Mouse (Mus musculus) hindbrain, embryonic 13.5 days (tissue): ENCODE data around the gene Gramd4. TPM values are rescaled to one million over a fixed set of nuclear protein-coding genes. Genes with fewer than 3 reads are reported as not detected.
"Not testable (repeated sequence)": the region's sequence is repeated elsewhere in the genome, so short reads cannot be mapped to it uniquely, and the experiment has no call there.

Source experiments
- ATAC-seq: fragments of 200-750 bp; cut with Nextera tagmentation; 2 replicates; pipeline ENCODE4 v1.8.0; 2017; ENCODE audit warnings: moderate TSS enrichment; ENCODE audit not compliant: low FRiP score
- H3K27ac ChIP-seq: fragments of 300-500 bp; sonication (generic); 2 replicates; pipeline ENCODE4 v1.5.1; 2015; ENCODE audit warnings: inconsistent platforms, mild to moderate bottlenecking, moderate library complexity
- H3K27me3 ChIP-seq: fragments of 300-500 bp; sonication (generic); 2 replicates; pipeline ENCODE4 v1.6.1; 2015; ENCODE audit warnings: mild to moderate bottlenecking, inconsistent platforms
- H3K36me3 ChIP-seq: fragments of 300-500 bp; sonication (generic); 2 replicates; pipeline ENCODE4 v1.6.1; 2015; ENCODE audit warnings: mild to moderate bottlenecking, inconsistent platforms
- H3K4me1 ChIP-seq: fragments of 300-500 bp; sonication (generic); replicated peaks from 2 replicates; pipeline ENCODE4 v1.6.1; 2015; ENCODE audit warnings: inconsistent platforms
- H3K4me2 ChIP-seq: fragments of 300-500 bp; sonication (generic); 2 replicates; pipeline ENCODE4 v1.6.1; 2015; ENCODE audit warnings: inconsistent platforms, mild to moderate bottlenecking, moderate library complexity
- H3K4me3 ChIP-seq: fragments of 300-500 bp; sonication (generic); 2 replicates; pipeline ENCODE4 v1.5.1; 2015; ENCODE audit warnings: mild to moderate bottlenecking, inconsistent platforms
- H3K9ac ChIP-seq: fragments of 300-500 bp; sonication (generic); 2 replicates; pipeline ENCODE4 v1.6.1; 2015; ENCODE audit warnings: mild to moderate bottlenecking, inconsistent platforms
- H3K9me3 ChIP-seq: fragments of 300-500 bp; sonication (generic); 2 replicates; pipeline ENCODE4 v1.6.1; 2016; ENCODE audit warnings: inconsistent platforms
- WGBS: fragments of 180-500 bp; shearing (Covaris S2); methylation state at CpG from one replicate; pipeline ENCODE4 v1.1.7; 2015; 5-methylcytosine and 5-hydroxymethylcytosine counted together
- polyA plus RNA-seq: library from polyadenylated mRNA; unstranded; fragments of >200 nt; fragmentation: Nextera tagmentation; extraction: Ambion mirVana; gene quantifications from 2 replicates; pipeline ENCODE4 v1.2.1, GENCODE M21; 2015

The Gramd4 gene
- polyA plus RNA-seq, 1 experiment from 2014 or later, result 36.4 TPM

- no peak for ATAC-seq
Observed at GRCm38 (mm10) chr15:86176771-86177702, 119.5 kb downstream of the Gramd4 start.

GRCm38 (mm10) chr15:86177703-86178251 is 120.3 kb downstream of the Gramd4 start:
- 87% methylated on average over 2 of the region's 2 CpGs for WGBS
- H3K9ac ChIP-seq, H3K36me3 ChIP-seq, H3K4me3 ChIP-seq, H3K27me3 ChIP-seq, H3K9me3 ChIP-seq, H3K4me2 ChIP-seq, ATAC-seq, H3K27ac ChIP-seq: not testable (repeated sequence)
- H3K4me1 ChIP-seq, result peaks cover 29% of the 10 kb centered on the region

More at GRCm38 (mm10) chr15:86176771-86177702, 119.5 kb downstream of the Gramd4 start:
- H3K9me3 ChIP-seq, result no peaks in the 10 kb centered on the region
- H3K4me1 ChIP-seq, result peaks cover 25% of the 10 kb centered on the region
- no peak overlapping the region for H3K4me3 ChIP-seq
- H3K27me3 ChIP-seq, result no peaks in the 10 kb centered on the region
- H3K9ac ChIP-seq, result no peak overlapping the region
- H3K27ac ChIP-seq, result no peak overlapping the region
- no peaks in the 10 kb centered on the region for H3K36me3 ChIP-seq
- WGBS, result 79% methylated on average over 22 of the region's 22 CpGs
- H3K4me2 ChIP-seq, result no peak overlapping the region

- H3K9ac ChIP-seq, result no peak overlapping the region
- WGBS, result 89% methylated on average over 6 of the region's 6 CpGs
- H3K4me2 ChIP-seq, result no peak overlapping the region
- no peaks in the 10 kb centered on the region for H3K36me3 ChIP-seq
- no peaks in the 10 kb centered on the region for H3K9me3 ChIP-seq
- H3K4me1 ChIP-seq, result peaks cover 27% of the 10 kb centered on the region
- no peak for ATAC-seq
- H3K27ac ChIP-seq, result no peak overlapping the region
- H3K27me3 ChIP-seq, result no peaks in the 10 kb centered on the region
- no peak overlapping the region for H3K4me3 ChIP-seq
Observed at GRCm38 (mm10) chr15:86178594-86178993, 121.1 kb downstream of the Gramd4 start.

- no peaks in the 10 kb centered on the region for H3K9me3 ChIP-seq
- H3K36me3 ChIP-seq, result no peaks in the 10 kb centered on the region
- no peak overlapping the region for H3K9ac ChIP-seq
- no peak overlapping the region for H3K4me3 ChIP-seq
- no peak overlapping the region for H3K27ac ChIP-seq
- ATAC-seq, result no peak
- WGBS, result 88% methylated on average over 4 of the region's 4 CpGs
- peaks cover 32% of the 10 kb centered on the region for H3K4me1 ChIP-seq
- H3K27me3 ChIP-seq, result no peaks in the 10 kb centered on the region
- H3K4me2 ChIP-seq, result no peak overlapping the region
Observed at GRCm38 (mm10) chr15:86180427-86180826, 122.9 kb downstream of the Gramd4 start.

- not testable (repeated sequence) for H3K4me2 ChIP-seq, H3K4me3 ChIP-seq, H3K27ac ChIP-seq, ATAC-seq, H3K9ac ChIP-seq, H3K9me3 ChIP-seq, H3K27me3 ChIP-seq, H3K36me3 ChIP-seq
- H3K4me1 ChIP-seq, result peaks cover 36% of the 10 kb centered on the region
- WGBS, result 94% methylated on average over 3 of the region's 3 CpGs
Observed at GRCm38 (mm10) chr15:86181321-86181720, 123.8 kb downstream of the Gramd4 start.

- no peak overlapping the region for H3K4me2 ChIP-seq
- H3K27ac ChIP-seq, result peak overlapping the region; percentile 40
- no peak overlapping the region for H3K4me3 ChIP-seq
- H3K27me3 ChIP-seq, result no peaks in the 10 kb centered on the region
- no peaks in the 10 kb centered on the region for H3K36me3 ChIP-seq
- H3K9ac ChIP-seq, result peak overlapping the region; percentile 43
- ATAC-seq, result no peak
- WGBS, result 40% methylated on average over 11 of the region's 11 CpGs
- H3K4me1 ChIP-seq, result peaks cover 42% of the 10 kb centered on the region
- no peaks in the 10 kb centered on the region for H3K9me3 ChIP-seq
Observed at GRCm38 (mm10) chr15:86181941-86182439, 124.5 kb downstream of the Gramd4 start.

- Histone ChIP-seq H3K36me3 (no peaks in the 10 kb centered on the region), H3K9me3 (no peaks in the 10 kb centered on the region), H3K4me2 (peak overlapping the region; percentile 17; the same call in 1 of the 2 replicates), H3K27ac (peak overlapping the region; percentile 40), H3K27me3 (no peaks in the 10 kb centered on the region), H3K4me3 (no peak overlapping the region), H3K4me1 (peaks cover 42% of the 10 kb centered on the region), H3K9ac (0 out of 2 replicates have a peak overlapping the region, but pooled peaks have one; percentile 43)
- no peak for ATAC-seq
- WGBS, result 55% methylated on average over 12 of the region's 13 CpGs
Observed at GRCm38 (mm10) chr15:86182646-86183045, 125.2 kb downstream of the Gramd4 start.

- 96% methylated on average over 8 of the region's 8 CpGs for WGBS
- H3K4me3 ChIP-seq, result no peak overlapping the region
- no peaks in the 10 kb centered on the region for H3K36me3 ChIP-seq
- no peak for ATAC-seq
- H3K9ac ChIP-seq, result no peak overlapping the region
- H3K9me3 ChIP-seq, result no peaks in the 10 kb centered on the region
- no peak overlapping the region for H3K27ac ChIP-seq
- H3K27me3 ChIP-seq, result no peaks in the 10 kb centered on the region
- peaks cover 48% of the 10 kb centered on the region for H3K4me1 ChIP-seq
- H3K4me2 ChIP-seq, result peak overlapping the region; percentile 84
Observed at GRCm38 (mm10) chr15:86183484-86183883, 126.0 kb downstream of the Gramd4 start.

GRCm38 (mm10) chr15:86184071-86184470 is 126.6 kb downstream of the Gramd4 start:
- no peaks in the 10 kb centered on the region for H3K9me3 ChIP-seq
- no peaks in the 10 kb centered on the region for H3K27me3 ChIP-seq
- 71% methylated on average over 5 of the region's 5 CpGs for WGBS
- peak overlapping the region; percentile 84 for H3K4me2 ChIP-seq
- peak overlapping the region; percentile 86 for H3K4me3 ChIP-seq
- H3K4me1 ChIP-seq, result peaks cover 54% of the 10 kb centered on the region
- H3K36me3 ChIP-seq, result no peaks in the 10 kb centered on the region
- ATAC-seq, result no peak
- peak overlapping the region; percentile 99 for H3K9ac ChIP-seq
- H3K27ac ChIP-seq, result 0 out of 2 replicates have a peak overlapping the region, but pooled peaks have one; percentile 40

GRCm38 (mm10) chr15:86184851-86185688 is 127.6 kb downstream of the Gramd4 start:
- no peaks in the 10 kb centered on the region for H3K27me3 ChIP-seq
- peaks cover 60% of the 10 kb centered on the region for H3K4me1 ChIP-seq

GRCm38 (mm10) chr15:86185689-86186569 is 128.4 kb downstream of the Gramd4 start, which contains the start of gene Cerk:
Gene Cerk (minus strand): TSS chr15:86186141.
- Histone ChIP-seq H3K9me3 (no peaks in the 10 kb centered on the region), H3K4me1 (peaks cover 60% of the 10 kb centered on the region), H3K4me2 (peak within 1 kb of the TSS; percentile 84), H3K9ac (peak within 1 kb of the TSS; percentile 99), H3K27ac (peak within 1 kb of the TSS; percentile 95), H3K27me3 (no peaks in the 10 kb centered on the region), H3K4me3 (peak within 1 kb of the TSS; percentile 86), H3K36me3 (no peaks in the 10 kb centered on the region)
- peak; percentile 66 for ATAC-seq
- WGBS, result 2% methylated on average over 39 of the region's 43 CpGs

More at GRCm38 (mm10) chr15:86184851-86185688, 127.6 kb downstream of the Gramd4 start:
- under 1% methylated on average over 60 of the region's 70 CpGs for WGBS
- Histone ChIP-seq H3K27ac (peak overlapping the region; percentile 95), H3K9ac (peak overlapping the region; percentile 99), H3K9me3 (no peaks in the 10 kb centered on the region), H3K36me3 (no peaks in the 10 kb centered on the region), H3K4me2 (peak overlapping the region; percentile 84), H3K4me3 (peak overlapping the region; percentile 86)
- peak; percentile 63 for ATAC-seq
